17 mouse cellular contexts compared by ENCODE assay signal in the genomic region with DNA sequence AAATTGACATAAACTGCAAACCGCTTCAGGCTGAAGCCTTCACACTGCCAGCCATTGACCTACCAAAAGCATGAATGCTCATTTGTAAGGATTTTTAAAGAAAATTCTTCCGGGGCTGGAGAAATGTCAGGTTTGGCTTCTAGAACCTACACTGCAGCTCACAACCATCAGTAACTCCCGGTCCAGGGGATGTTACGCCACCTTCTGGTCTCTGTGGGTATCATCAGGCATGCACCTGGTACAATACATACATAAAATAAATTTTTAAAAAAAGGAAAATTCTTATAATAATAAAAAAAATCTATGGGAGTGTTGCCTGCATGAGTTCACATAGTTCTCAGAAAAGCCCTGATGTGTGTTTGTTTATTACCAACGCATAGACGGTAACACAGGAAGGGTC. TPM values are rescaled to one million over a fixed set of nuclear protein-coding genes. Genes with fewer than 3 reads are reported as not detected.
A peak's percentile ranks its signal among the peaks of the same experiment; 100 is the strongest.
DNase-seq lines count a peak whose midpoint lies in the region; TF ChIP-seq lines count a peak whose summit lies in the region.
"Had no signal": no experiment of that assay in that cellular context is flagged by ENCODE, and none has a peak within 500 bp of the region (broad histone marks: within the 10 kb centered on the region; RNA-seq: fewer than 3 reads in every experiment).

No protein-coding gene starts in this region.

- intact Hi-C loops in left cerebral cortex, adult 2 months (cut with DNase I) = no loop called here
- intact Hi-C loops in left cerebral cortex, postnatal 14 days (cut with DNase I) = no loop called here

- peak; percentile 50 to 63 for DNase-seq in cerebellum, postnatal 10 days
- no peak for DNase-seq in cerebellum, adult 11-12 months
- no peak for DNase-seq in left cerebral cortex, adult 2 months (ENCODE audit: extremely low spot score in 1 of 2, low spot score in 2 of 2)
- no peak for DNase-seq in left cerebral cortex, postnatal 14 days (ENCODE audit: low spot score in 2 of 2)
- DNase-seq in 416B (ENCODE audit: low read depth) = peak; percentile 39
- DNase-seq in spleen, postnatal 4 days (ENCODE audit: low spot score in 2 of 2) = no peak
- no peak for DNase-seq in adrenal gland, postnatal 36 days
- DNase-seq: adrenal gland, postnatal 25 days; cerebellum, postnatal 36 days; gastrocnemius, postnatal 36 days; lung, postnatal 14 days had no signal

- TF ChIP-seq CTCF in left cerebral cortex, adult 2 months (IDR thresholded peaks at IDR 0.05) = peak; percentile 39
- TF ChIP-seq CTCF in bone marrow, adult 2 months (IDR thresholded peaks at IDR 0.05; ENCODE audit: control insufficient read depth, insufficient read depth, low read length) = peak; percentile 50

- no peak for TF ChIP-seq POLR2A in bone marrow, adult 2 months (IDR thresholded peaks at IDR 0.05; ENCODE audit: borderline replicate concordance, control insufficient read depth, low read depth, low read length)

- WGBS in bone marrow, adult 2 months = 79% methylated on average over 6 of the region's 6 CpGs

- H3K4me1 ChIP-seq in bone marrow, adult 2 months (ENCODE audit: control insufficient read depth, insufficient read depth, low read length) = peaks cover 3% of the 10 kb centered on the region; the same call in 1 of the 2 replicates
- H3K4me1 ChIP-seq: midbrain, embryonic 12.5 days had no signal

- H3K4me3 ChIP-seq in left cerebral cortex, adult 2 months = no peak overlapping the region
- no peak overlapping the region for H3K4me3 ChIP-seq in bone marrow, adult 2 months (replicated peaks; ENCODE audit: control insufficient read depth, low read depth, low read length)
- H3K4me3 ChIP-seq: embryonic facial prominence, embryonic 13.5 days; forebrain, embryonic 10.5 days; hindbrain, embryonic 13.5 days; limb, embryonic 13.5 days; midbrain, embryonic 12.5 days had no signal

- H3K27ac ChIP-seq in left cerebral cortex, adult 2 months = no peak overlapping the region
- no peak overlapping the region for H3K27ac ChIP-seq in bone marrow, adult 2 months (ENCODE audit: control insufficient read depth, insufficient read depth, low read depth, low read length, poor library complexity)
- H3K27ac ChIP-seq: embryonic facial prominence, embryonic 13.5 days; forebrain, embryonic 10.5 days; hindbrain, embryonic 13.5 days; limb, embryonic 13.5 days; midbrain, embryonic 12.5 days had no signal

RNA-seq across cellular contexts. Expression of a gene that starts 42.7 kb away (rescaled TPM):
- total RNA-seq in left cerebral cortex, adult 2 months (2021) = 100 to 1,000 TPM; 194 to 203 TPM
- 100 to 1,000 TPM; 189 to 195 TPM for total RNA-seq in left cerebral cortex, postnatal 14 days (2021)
- 10.8 and 20.0 TPM in 2 replicates for polyA plus RNA-seq in bone marrow, adult 2 months (2011; ENCODE audit: insufficient read depth, insufficient read length, low replicate concordance, missing spikeins)
- total RNA-seq in adrenal gland, postnatal 36 days (2021) = 10 to 100 TPM; 29.9 to 40.9 TPM

Comparison
In these comparisons a context has a peak if more than half of its experiments do, and no peak if none do; other contexts are left out.
1. DNase-seq: peak in cerebellum, postnatal 10 days (2 of 2) and 416B (single experiment); none in cerebellum, adult 11-12 months (single experiment), left cerebral cortex, adult 2 months (0 of 2), left cerebral cortex, postnatal 14 days (0 of 2), spleen, postnatal 4 days (0 of 2) and adrenal gland, postnatal 36 days (0 of 2).
2. RNA of a gene that starts 42.7 kb away (total RNA-seq): 194 to 203 TPM in left cerebral cortex, adult 2 months and 189 to 195 TPM in left cerebral cortex, postnatal 14 days; 29.9 to 40.9 TPM in adrenal gland, postnatal 36 days; every median in the first group is over 4 times any median in the second.